16 mouse cellular contexts compared by ENCODE assay signal in genomic region chr6:94594096-94594665, GRCm38 (mm10).
A peak's percentile ranks its signal among the peaks of the same experiment; 100 is the strongest.
DNase-seq lines count a peak whose midpoint lies in the region; ATAC-seq and TF ChIP-seq lines count a peak whose summit lies in the region.
"Had no signal": no experiment of that assay in that cellular context is flagged by ENCODE, and none has a peak within 500 bp of the region (broad histone marks: within the 10 kb centered on the region; RNA-seq: fewer than 3 reads in every experiment).

No protein-coding gene starts in this region.

- no peaks in the 10 kb centered on the region for H3K36me3 ChIP-seq in heart, embryonic 16.5 days (ENCODE audit: control insufficient read depth, insufficient read depth)
- no peaks in the 10 kb centered on the region for H3K36me3 ChIP-seq in liver, postnatal 0 days (replicated peaks; ENCODE audit: insufficient read depth, low read length)

- no peak overlapping the region for H3K9ac ChIP-seq in heart, embryonic 16.5 days (ENCODE audit: low read length)
- H3K9ac ChIP-seq in liver, postnatal 0 days (replicated peaks), result no peak overlapping the region
- H3K9ac ChIP-seq: liver, embryonic 14.5 days had no signal

- no peak for TF ChIP-seq EP300 in liver, postnatal 0 days (IDR thresholded peaks at IDR 0.05; ENCODE audit: low read depth)

- ATAC-seq in heart, embryonic 16.5 days (replicated peaks; ENCODE audit: extremely low read depth, insufficient read depth, low FRiP score), result no peak
- no peak for ATAC-seq in liver, postnatal 0 days

- no peak overlapping the region for H3K4me3 ChIP-seq in heart, embryonic 16.5 days (ENCODE audit: low read length)
- no peak overlapping the region for H3K4me3 ChIP-seq in liver, postnatal 0 days (ENCODE audit: low read depth, low read length)
- H3K4me3 ChIP-seq: erythroblast, embryonic 14.5 days; myocyte had no signal

- peak overlapping the region; percentile 48 for H3K27ac ChIP-seq in heart, embryonic 16.5 days (ENCODE audit: low read length)
- no peak overlapping the region for H3K27ac ChIP-seq in liver, postnatal 0 days (ENCODE audit: low read depth)
- H3K27ac ChIP-seq: liver, embryonic 14.5 days had no signal

- no peak for TF ChIP-seq POLR2A in brain, embryonic 14.5 days (IDR thresholded peaks at IDR 0.05; ENCODE audit: borderline replicate concordance, extremely low read depth, insufficient read depth, insufficient read length, poor library complexity, severe bottlenecking)

- no peaks in the 10 kb centered on the region for H3K9me3 ChIP-seq in heart, embryonic 16.5 days (replicated peaks; ENCODE audit: control insufficient read depth, low read length)
- H3K9me3 ChIP-seq in liver, postnatal 0 days (ENCODE audit: low read length), result no peaks in the 10 kb centered on the region

- no peak for TF ChIP-seq CTCF in liver, postnatal 0 days (IDR thresholded peaks at IDR 0.05; ENCODE audit: low read depth)
- TF ChIP-seq CTCF in brain, embryonic 14.5 days (IDR thresholded peaks at IDR 0.05; ENCODE audit: borderline replicate concordance, extremely low read depth, insufficient read depth, insufficient read length), result no peak

- no peak overlapping the region for H3K4me2 ChIP-seq in heart, embryonic 16.5 days (ENCODE audit: low read depth, low read length)
- no peak overlapping the region for H3K4me2 ChIP-seq in liver, postnatal 0 days (ENCODE audit: low read depth, low read length)

- DNase-seq in frontal cortex, postnatal 10 days (ENCODE audit: low spot score in 2 of 2), result peak; percentile 2 to 4
- no peak for DNase-seq in frontal cortex, postnatal 25 days (ENCODE audit: low spot score in 2 of 2)
- no peak for DNase-seq in heart, adult 18-20 months
- peak; percentile 8 for DNase-seq in liver, postnatal 0 days
- DNase-seq in liver, result no peak
- DNase-seq in brain, embryonic 14.5 days (ENCODE audit: low read depth), result peak; percentile 26
- DNase-seq in retina, postnatal 1 day, result no peak
- DNase-seq: cerebellum, postnatal 25 days; kidney, postnatal 4 days; left cerebral cortex, postnatal 4 days; lung, postnatal 10 days; thymus, adult 2 months had no signal

- H3K4me1 ChIP-seq in heart, embryonic 16.5 days (ENCODE audit: control insufficient read depth, insufficient read depth, low read length), result peaks cover 51% of the 10 kb centered on the region
- no peaks in the 10 kb centered on the region for H3K4me1 ChIP-seq in liver, postnatal 0 days (ENCODE audit: insufficient read depth)

- H3K27me3 ChIP-seq in heart, embryonic 16.5 days (ENCODE audit: control insufficient read depth, insufficient read depth, low read length), result no peaks in the 10 kb centered on the region
- no peaks in the 10 kb centered on the region for H3K27me3 ChIP-seq in liver, postnatal 0 days (ENCODE audit: insufficient read depth, low read length)

- WGBS in heart, embryonic 16.5 days, result 54% methylated on average over 6 of the region's 6 CpGs
- 82% methylated on average over 6 of the region's 6 CpGs for WGBS in liver, postnatal 0 days (ENCODE audit: insufficient replicate concordance)

Comparison
In these comparisons a context has a peak if more than half of its experiments do, and no peak if none do; other contexts are left out.
1. DNase-seq: peak in frontal cortex, postnatal 10 days (2 of 2), liver, postnatal 0 days (single experiment) and brain, embryonic 14.5 days (single experiment); none in frontal cortex, postnatal 25 days (0 of 2), heart, adult 18-20 months (0 of 2), liver (single experiment) and retina, postnatal 1 day (single experiment).